Comparison of ENCODE assay signal across 11 mouse cellular contexts in genomic region chr13:97893031-97893825, GRCm38 (mm10).
DNase-seq lines count a peak whose midpoint lies in the region; ATAC-seq and TF ChIP-seq lines count a peak whose summit lies in the region.
"Had no signal": no experiment of that assay in that cellular context is flagged by ENCODE, and none has a peak within 500 bp of the region (broad histone marks: within the 10 kb centered on the region; RNA-seq: fewer than 3 reads in every experiment).

No protein-coding gene starts in this region.

- DNase-seq in right cerebral cortex, postnatal 10 days (ENCODE audit: low spot score in 2 of 2), result peak; percentile 42 to 52
- no peak for DNase-seq in right cerebral cortex, adult 2 months (ENCODE audit: low spot score in 2 of 2)
- no peak for DNase-seq in liver
- no peak for DNase-seq in layer of hippocampus, adult 9-11 months
- DNase-seq: thymus, postnatal 36 days had no signal

- H3K36me3 ChIP-seq in hindbrain, embryonic 16.5 days (ENCODE audit: control insufficient read depth, insufficient read depth, low read length), result no peaks in the 10 kb centered on the region
- H3K36me3 ChIP-seq in lung, embryonic 15.5 days, result no peaks in the 10 kb centered on the region
- H3K36me3 ChIP-seq: embryonic facial prominence, embryonic 12.5 days had no signal

- peak; percentile 29 for ATAC-seq in hindbrain, embryonic 16.5 days
- peak; percentile 42; the same call in 1 of the 2 replicates for ATAC-seq in lung, embryonic 15.5 days (ENCODE audit: borderline replicate concordance, extremely low read depth, low FRiP score, low TSS enrichment)
- no peak for ATAC-seq in granulocyte monocyte progenitor cell, adult 5-6 weeks (replicated peaks; ENCODE audit: poor library complexity, severe bottlenecking)

- H3K4me3 ChIP-seq in hindbrain, embryonic 16.5 days (ENCODE audit: low read length), result no peak overlapping the region
- H3K4me3 ChIP-seq in lung, embryonic 15.5 days, result no peak overlapping the region
- peak overlapping the region; percentile 1; the same call in 1 of the 2 replicates for H3K4me3 ChIP-seq in olfactory bulb, adult 2 months (ENCODE audit: insufficient read depth, low read depth, low read length)
- H3K4me3 ChIP-seq: embryonic facial prominence, embryonic 12.5 days had no signal

- peak overlapping the region; percentile 81 for H3K27ac ChIP-seq in hindbrain, embryonic 16.5 days (ENCODE audit: low read depth, low read length)
- peak overlapping the region; percentile 16 for H3K27ac ChIP-seq in lung, embryonic 15.5 days
- peak overlapping the region; percentile 88 for H3K27ac ChIP-seq in olfactory bulb, adult 2 months (ENCODE audit: insufficient read depth, low read depth, low read length)
- H3K27ac ChIP-seq: embryonic facial prominence, embryonic 12.5 days had no signal

- no peaks in the 10 kb centered on the region for H3K9me3 ChIP-seq in hindbrain, embryonic 16.5 days (ENCODE audit: control insufficient read depth, low read length)
- no peaks in the 10 kb centered on the region for H3K9me3 ChIP-seq in lung, embryonic 15.5 days
- H3K9me3 ChIP-seq: embryonic facial prominence, embryonic 12.5 days had no signal

- no peak for TF ChIP-seq POLR2A in olfactory bulb, adult 2 months (IDR thresholded peaks at IDR 0.05; ENCODE audit: insufficient read depth, low read depth, low read length)

- TF ChIP-seq CTCF in olfactory bulb, adult 2 months (IDR thresholded peaks at IDR 0.05; ENCODE audit: insufficient read depth, low read depth, low read length), result no peak

- H3K4me1 ChIP-seq in hindbrain, embryonic 16.5 days (ENCODE audit: control insufficient read depth, insufficient read depth, low read depth, low read length), result peaks cover 18% of the 10 kb centered on the region
- peaks cover 11% of the 10 kb centered on the region for H3K4me1 ChIP-seq in lung, embryonic 15.5 days
- H3K4me1 ChIP-seq in olfactory bulb, adult 2 months (ENCODE audit: control insufficient read depth, insufficient read depth, low read length), result peaks cover 11% of the 10 kb centered on the region

- H3K4me2 ChIP-seq in hindbrain, embryonic 16.5 days (ENCODE audit: low read length), result peak overlapping the region; percentile 37
- peak overlapping the region; percentile 14 for H3K4me2 ChIP-seq in lung, embryonic 15.5 days
- H3K4me2 ChIP-seq: embryonic facial prominence, embryonic 12.5 days; heart, embryonic 11.5 days had no signal

- H3K27me3 ChIP-seq in hindbrain, embryonic 16.5 days (replicated peaks; ENCODE audit: control insufficient read depth, insufficient read depth, low read length), result no peaks in the 10 kb centered on the region
- H3K27me3 ChIP-seq in lung, embryonic 15.5 days, result no peaks in the 10 kb centered on the region
- H3K27me3 ChIP-seq: embryonic facial prominence, embryonic 12.5 days had no signal

- peak overlapping the region; percentile 33; the same call in 1 of the 2 replicates for H3K9ac ChIP-seq in hindbrain, embryonic 16.5 days (ENCODE audit: low read depth, low read length)
- no peak overlapping the region for H3K9ac ChIP-seq in lung, embryonic 15.5 days
- H3K9ac ChIP-seq: embryonic facial prominence, embryonic 12.5 days had no signal

- WGBS in hindbrain, embryonic 16.5 days, result 21% methylated on average over 10 of the region's 10 CpGs
- WGBS in lung, embryonic 15.5 days, result 10% methylated on average over 10 of the region's 10 CpGs
- WGBS in olfactory bulb, adult 2 months, result 22% methylated on average over 10 of the region's 10 CpGs

Comparison
In these comparisons a context has a peak if more than half of its experiments do, and no peak if none do; other contexts are left out.
1. DNase-seq: peak in right cerebral cortex, postnatal 10 days (2 of 2); none in right cerebral cortex, adult 2 months (0 of 2), liver (single experiment) and layer of hippocampus, adult 9-11 months (single experiment).
2. H3K27ac ChIP-seq: peak in every context shown above with its lines; median percentile 88 in olfactory bulb, adult 2 months; 81 in hindbrain, embryonic 16.5 days; 16 in lung, embryonic 15.5 days.